Comparison of ENCODE assay signal across 8 mouse cellular contexts in genomic region chr5:66319341-66319740, GRCm38 (mm10). TPM values are rescaled to one million over a fixed set of nuclear protein-coding genes. Genes with fewer than 3 reads are reported as not detected.
A peak's percentile ranks its signal among the peaks of the same experiment; 100 is the strongest.
DNase-seq lines count a peak whose midpoint lies in the region; ATAC-seq and TF ChIP-seq lines count a peak whose summit lies in the region.

No protein-coding gene starts in this region.

- no peaks in the 10 kb centered on the region for H3K27me3 ChIP-seq in forebrain, embryonic 16.5 days (replicated peaks; ENCODE audit: control insufficient read depth, insufficient read depth, low read length)
- no peaks in the 10 kb centered on the region for H3K27me3 ChIP-seq in hindbrain, postnatal 0 days (ENCODE audit: insufficient read depth, low read length)
- no peaks in the 10 kb centered on the region for H3K27me3 ChIP-seq in splenic B cell, adult 2 months (ENCODE audit: control insufficient read depth, insufficient read depth, low read length, poor library complexity, severe bottlenecking)

- H3K9ac ChIP-seq in forebrain, embryonic 16.5 days (replicated peaks; ENCODE audit: low read depth, low read length), result no peak overlapping the region
- H3K9ac ChIP-seq in hindbrain, postnatal 0 days (replicated peaks; ENCODE audit: low read length), result no peak overlapping the region

- H3K9me3 ChIP-seq in forebrain, embryonic 16.5 days (ENCODE audit: control insufficient read depth, low read length), result no peaks in the 10 kb centered on the region
- no peaks in the 10 kb centered on the region for H3K9me3 ChIP-seq in hindbrain, postnatal 0 days (ENCODE audit: low read length)

- no peak overlapping the region for H3K4me3 ChIP-seq in forebrain, embryonic 16.5 days (replicated peaks; ENCODE audit: low read length)
- H3K4me3 ChIP-seq in hindbrain, postnatal 0 days (ENCODE audit: low read length), result no peak overlapping the region

- WGBS in forebrain, embryonic 16.5 days, result 67% methylated on average over 6 of the region's 6 CpGs
- 60% methylated on average over 6 of the region's 6 CpGs for WGBS in hindbrain, postnatal 0 days

- H3K4me2 ChIP-seq in forebrain, embryonic 16.5 days (ENCODE audit: low read length), result peak overlapping the region; percentile 6; the same call in 1 of the 2 replicates
- peak overlapping the region; percentile 24 for H3K4me2 ChIP-seq in hindbrain, postnatal 0 days (ENCODE audit: low read depth, low read length)

- H3K4me1 ChIP-seq in forebrain, embryonic 16.5 days (replicated peaks; ENCODE audit: control insufficient read depth, insufficient read depth, low read length), result peaks cover 18% of the 10 kb centered on the region
- peaks cover 3% of the 10 kb centered on the region; the same call in 1 of the 2 replicates for H3K4me1 ChIP-seq in hindbrain, postnatal 0 days (ENCODE audit: insufficient read depth, low read length)

- peak; percentile 8; the same call in 1 of the 2 replicates for ATAC-seq in forebrain, embryonic 16.5 days
- ATAC-seq in hindbrain, postnatal 0 days, result peak; percentile 57

- TF ChIP-seq CTCF in hindbrain, postnatal 0 days (IDR thresholded peaks at IDR 0.05; ENCODE audit: low read depth), result peak; percentile 64

- peak overlapping the region; percentile 74 for H3K27ac ChIP-seq in forebrain, embryonic 16.5 days (ENCODE audit: low read length)
- H3K27ac ChIP-seq in hindbrain, postnatal 0 days, result peak overlapping the region; percentile 46

- DNase-seq in cerebellum, adult 18-20 months, result peak; percentile 33 to 39
- no peak for DNase-seq in cerebellum, adult 9-11 months
- DNase-seq in 416B (ENCODE audit: low read depth), result peak; percentile 81
- peak; percentile 81 for DNase-seq in adrenal gland, postnatal 25 days
- DNase-seq in hindbrain, postnatal 0 days (ENCODE audit: low spot score), result peak; percentile 61
- DNase-seq in lung, postnatal 36 days, result peak; percentile 87
- DNase-seq in splenic B cell, adult 2 months (ENCODE audit: low read depth, low spot score), result peak; percentile 76

- no peaks in the 10 kb centered on the region for H3K36me3 ChIP-seq in forebrain, embryonic 16.5 days (ENCODE audit: control insufficient read depth, insufficient read depth)
- H3K36me3 ChIP-seq in hindbrain, postnatal 0 days (ENCODE audit: insufficient read depth, low read length), result no peaks in the 10 kb centered on the region
- H3K36me3 ChIP-seq in splenic B cell, adult 2 months (ENCODE audit: control insufficient read depth, insufficient read depth, low read length, poor library complexity, severe bottlenecking), result no peaks in the 10 kb centered on the region

RNA-seq across cellular contexts. Expression of gene Nsun7, which starts 59.6 kb away (rescaled TPM):
- total RNA-seq in adrenal gland, postnatal 25 days (2021), result 0.29 and 0.70 TPM in 2 replicates
- 1.8 and 3.2 TPM in 2 replicates for polyA plus RNA-seq in forebrain, embryonic 16.5 days (2015; fragmentation: Nextera tagmentation; extraction: Ambion mirVana)
- 2.3 and 3.7 TPM in 2 replicates for total RNA-seq in hindbrain, postnatal 0 days (2014; rRNA removed)
- polyA plus RNA-seq in hindbrain, postnatal 0 days (2015; fragmentation: Nextera tagmentation; extraction: Ambion mirVana), result 3.0 and 3.5 TPM in 2 replicates
